Mouse (Mus musculus) cerebellum, postnatal 4 days (tissue): Measurements from ENCODE around the gene C1qtnf4.
"Not testable (repeated sequence)": the region's sequence is repeated elsewhere in the genome, so short reads cannot be mapped to it uniquely, and the experiment has no call there.

Experiments used
- DNase-seq, 2 experiments: peaks; one replicate each; pipeline ENCODE4 v3.0.0; 2022; ENCODE audit warnings: low spot score in 2 of 2, mixed read lengths in 1 of 2

Gene C1qtnf4

GRCm38 (mm10) chr2:90881824-90882223 is 3.8 kb upstream of the C1qtnf4 start:
- no peak for DNase-seq

- DNase-seq = no peak
These were observed 776 bp downstream of the C1qtnf4 start for GRCm38 (mm10) chr2:90886436-90886835.

GRCm38 (mm10) chr2:90887627-90888026 is 2.0 kb downstream of the C1qtnf4 start:
- no peak for DNase-seq

GRCm38 (mm10) chr2:90889550-90890548 is 4.2 kb downstream of the C1qtnf4 start:
- DNase-seq = peak; percentile 34 to 57

GRCm38 (mm10) chr2:90893673-90894298 is 8.1 kb downstream of the C1qtnf4 start:
- no peak for DNase-seq

- not testable (repeated sequence) for DNase-seq
These were observed 8.6 kb downstream of the C1qtnf4 start for GRCm38 (mm10) chr2:90894299-90894677.

GRCm38 (mm10) chr2:90903398-90903797 is 17.7 kb downstream of the C1qtnf4 start:
- DNase-seq = no peak

GRCm38 (mm10) chr2:90904076-90904855 is 18.6 kb downstream of the C1qtnf4 start, which contains the start of the genes Kbtbd4 and Ndufs3:
Gene Kbtbd4 (plus strand): TSS chr2:90904740.
Gene Ndufs3 (minus strand): TSS chr2:90904827.
- peak; percentile 72 to 88 for DNase-seq

- no peak for DNase-seq
These were observed 19.2 kb downstream of the C1qtnf4 start for GRCm38 (mm10) chr2:90904856-90905224.

- no peak for DNase-seq
These were observed 21.1 kb downstream of the C1qtnf4 start for GRCm38 (mm10) chr2:90906721-90907120.

- no peak for DNase-seq
These were observed 25.2 kb downstream of the C1qtnf4 start for GRCm38 (mm10) chr2:90910861-90911260.

GRCm38 (mm10) chr2:90911668-90912067 is 26.0 kb downstream of the C1qtnf4 start:
- DNase-seq = no peak

GRCm38 (mm10) chr2:90913671-90914070 is 28.0 kb downstream of the C1qtnf4 start:
- no peak for DNase-seq

GRCm38 (mm10) chr2:90915516-90915915 is 29.9 kb downstream of the C1qtnf4 start:
- DNase-seq = no peak

GRCm38 (mm10) chr2:90916560-90917232 is 31.0 kb downstream of the C1qtnf4 start:
- DNase-seq = no peak

GRCm38 (mm10) chr2:90917233-90917998 is 31.8 kb downstream of the C1qtnf4 start:
- peak; percentile 49 to 72 for DNase-seq

GRCm38 (mm10) chr2:90917999-90918698 is 32.5 kb downstream of the C1qtnf4 start:
- DNase-seq = no peak

- no peak for DNase-seq
These were observed 35.5 kb downstream of the C1qtnf4 start for GRCm38 (mm10) chr2:90921178-90921577.

- DNase-seq = no peak
These were observed 37.0 kb downstream of the C1qtnf4 start for GRCm38 (mm10) chr2:90922636-90923035.

GRCm38 (mm10) chr2:90928566-90928965 is 42.9 kb downstream of the C1qtnf4 start:
- DNase-seq = no peak
